Mouse (Mus musculus) right cerebral cortex, postnatal 25 days (tissue): ENCODE results near the gene Olfr398.

Experiments used
- DNase-seq: peaks from one replicate; pipeline ENCODE4 v3.0.0; 2022

Olfr398 gene

DNA sequence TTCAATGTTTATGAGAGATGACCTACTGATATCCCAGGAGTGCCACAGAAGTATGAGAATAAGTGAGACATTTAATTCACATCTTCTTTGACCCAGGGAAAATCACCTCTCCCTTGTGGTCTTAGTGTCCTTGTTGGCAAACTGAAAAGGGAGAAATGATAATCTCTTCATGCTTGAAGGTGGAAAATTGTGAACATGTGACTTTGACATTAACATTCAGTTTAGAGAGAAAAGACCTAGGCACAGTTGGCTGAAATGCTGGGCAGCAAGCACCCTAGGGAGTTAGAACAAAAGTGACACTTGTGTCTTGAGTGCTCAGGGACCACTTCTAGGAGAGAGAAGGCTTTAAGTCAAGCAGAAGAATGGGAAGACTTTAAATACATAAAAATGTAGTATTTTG is at the start of gene Olfr398:
Olfr398 (minus strand) TSS at position 101 of the 400 bp plus-strand sequence.
- DNase-seq: no peak

- DNase-seq: no peak
These were observed 2.9 kb upstream of the Olfr398 start for GRCm38 (mm10) chr11:73993115-73993514.

GRCm38 (mm10) chr11:73960517-73960916 is 29.7 kb downstream of the Olfr398 start, which contains the start of gene Olfr397:
Gene Olfr397 (plus strand): TSS chr11:73960817.
- no peak for DNase-seq

GRCm38 (mm10) chr11:73936377-73936776 is 53.8 kb downstream of the Olfr398 start, which contains the start of gene Olfr23:
Gene Olfr23 (plus strand): TSS chr11:73936677.
- no peak for DNase-seq
